Mouse (Mus musculus): Measurements from ENCODE around the gene Ttl.
A peak's percentile ranks its signal among the peaks of the same experiment; 100 is the strongest.

Gene Ttl

GRCm38 (mm10) chr2:129065437-129066282 is at the start of gene Ttl:
TSS of gene Ttl (plus strand) at chr2:129065942.
- peak; percentile 92 for DNase-seq

GRCm38 (mm10) chr2:129020106-129020505 is 45.6 kb upstream of the Ttl start:
- no peak for DNase-seq

GRCm38 (mm10) chr2:129024820-129025219 is 40.9 kb upstream of the Ttl start:
- DNase-seq, result no peak

GRCm38 (mm10) chr2:129035381-129035780 is 30.4 kb upstream of the Ttl start:
- no peak for DNase-seq

GRCm38 (mm10) chr2:129038426-129038936 is 27.3 kb upstream of the Ttl start:
- DNase-seq, result peak; percentile 19

- DNase-seq, result peak; percentile 78
These were observed 26.7 kb upstream of the Ttl start for GRCm38 (mm10) chr2:129038937-129039631.

- DNase-seq, result peak; percentile 24
These were observed 25.2 kb upstream of the Ttl start for GRCm38 (mm10) chr2:129040567-129040966.

GRCm38 (mm10) chr2:129046172-129046845 is 19.4 kb upstream of the Ttl start:
- DNase-seq, result no peak

- DNase-seq, result no peak
These were observed 18.9 kb upstream of the Ttl start for GRCm38 (mm10) chr2:129046846-129047196.

- no peak for DNase-seq
These were observed 17.9 kb upstream of the Ttl start, which contains the start of gene Vinac1 for GRCm38 (mm10) chr2:129047811-129048210. TSS of gene Vinac1 (minus strand) at chr2:129048172.

GRCm38 (mm10) chr2:129052451-129052983 is 13.2 kb upstream of the Ttl start:
- DNase-seq, result no peak

- no peak for DNase-seq
These were observed 10.0 kb upstream of the Ttl start for GRCm38 (mm10) chr2:129055741-129056140.

GRCm38 (mm10) chr2:129056597-129056996 is 9.1 kb upstream of the Ttl start:
- DNase-seq, result peak; percentile 52

- DNase-seq, result no peak
These were observed 8.5 kb upstream of the Ttl start for GRCm38 (mm10) chr2:129057256-129057655.

GRCm38 (mm10) chr2:129057920-129058361 is 7.8 kb upstream of the Ttl start:
- no peak for DNase-seq

- no peak for DNase-seq
These were observed 4.2 kb upstream of the Ttl start for GRCm38 (mm10) chr2:129061456-129062059.

GRCm38 (mm10) chr2:129066326-129066725 is 584 bp downstream of the Ttl start:
- DNase-seq, result peak; percentile 69

- no peak for DNase-seq
These were observed 4.6 kb downstream of the Ttl start for GRCm38 (mm10) chr2:129070296-129070695.

- DNase-seq, result peak; percentile 35
These were observed 12.6 kb downstream of the Ttl start for GRCm38 (mm10) chr2:129078313-129078712.

GRCm38 (mm10) chr2:129079194-129079593 is 13.5 kb downstream of the Ttl start:
- DNase-seq, result no peak

- DNase-seq, result no peak
These were observed 15.4 kb downstream of the Ttl start for GRCm38 (mm10) chr2:129081097-129081496.

- DNase-seq, result no peak
These were observed 17.8 kb downstream of the Ttl start for GRCm38 (mm10) chr2:129083514-129083913.

- DNase-seq, result peak; percentile 53
These were observed 19.2 kb downstream of the Ttl start for GRCm38 (mm10) chr2:129084959-129085358.
